Mouse (Mus musculus) gastrocnemius, adult 18-20 months (tissue): Measurements from ENCODE around the gene U90926. TPM values are rescaled to one million over a fixed set of nuclear protein-coding genes. Genes with fewer than 3 reads are reported as not detected.

Source experiments
- DNase-seq: peaks from one replicate; pipeline ENCODE4 v3.0.0; 2021; ENCODE audit warnings: low spot score
- long read RNA-seq, 2 experiments: library from polyadenylated mRNA; stranded (forward); transcript quantifications; one replicate each; pipeline ENCODE4 v2.0.0; 2021
- total RNA-seq, 2 experiments: library from RNA; stranded (reverse); gene quantifications; 2 replicates each; pipeline ENCODE4 v1.2.3; 2021

Gene U90926
- not detected for total RNA-seq
- long read RNA-seq, experiment 1: 0 reads
- long read RNA-seq, experiment 2: 0 reads

DNA sequence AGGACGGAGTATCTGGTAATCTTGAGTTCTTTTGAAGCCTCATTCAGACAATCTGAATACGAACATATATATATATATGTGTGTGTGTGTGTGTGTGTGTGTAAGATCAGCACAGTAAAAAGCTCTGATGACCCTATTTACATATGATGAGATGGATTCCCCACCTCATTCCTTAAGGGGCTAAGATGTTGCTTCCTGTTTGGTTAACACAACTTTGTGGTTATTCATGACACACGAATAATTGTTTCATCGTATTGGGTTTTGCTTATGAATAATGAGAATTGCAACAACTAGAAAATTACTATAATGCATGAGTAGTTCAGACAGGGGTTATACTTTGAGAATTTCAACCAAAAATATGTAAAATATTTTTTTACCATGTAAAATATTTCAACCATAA is at the start of gene U90926:
Gene U90926 (minus strand): TSS at position 101 of the 400 bp plus-strand sequence.
- no peak for DNase-seq

DNA sequence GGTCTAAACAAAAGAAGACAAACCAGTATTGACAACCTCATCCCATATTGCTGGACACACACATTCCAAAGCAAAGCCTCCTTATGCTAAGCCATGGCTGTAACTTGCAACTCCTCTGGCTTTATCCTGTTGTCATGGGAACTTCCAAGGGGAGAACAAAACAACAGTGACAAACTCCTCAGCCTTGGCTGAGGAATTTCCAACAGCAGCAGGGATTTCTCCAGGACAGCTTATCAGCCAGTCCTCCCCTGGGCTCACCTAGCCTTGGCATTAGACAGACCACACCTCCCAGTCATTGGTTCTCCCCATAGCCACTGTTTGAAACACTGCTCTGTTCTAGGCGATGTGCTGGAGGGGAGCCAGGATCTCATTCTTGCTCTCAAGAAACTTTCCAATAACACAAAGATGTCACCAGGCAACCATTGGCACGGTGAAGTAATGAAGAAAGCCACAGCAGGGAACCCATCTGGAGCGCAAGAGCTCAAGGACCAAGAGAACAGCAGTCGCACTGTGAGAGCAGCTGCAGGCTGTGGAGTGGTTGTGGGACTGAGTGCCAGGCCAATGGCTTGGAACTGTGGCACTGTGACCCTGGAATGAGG is 48.7 kb upstream of the U90926 start:
- peak; percentile 30 for DNase-seq

DNA sequence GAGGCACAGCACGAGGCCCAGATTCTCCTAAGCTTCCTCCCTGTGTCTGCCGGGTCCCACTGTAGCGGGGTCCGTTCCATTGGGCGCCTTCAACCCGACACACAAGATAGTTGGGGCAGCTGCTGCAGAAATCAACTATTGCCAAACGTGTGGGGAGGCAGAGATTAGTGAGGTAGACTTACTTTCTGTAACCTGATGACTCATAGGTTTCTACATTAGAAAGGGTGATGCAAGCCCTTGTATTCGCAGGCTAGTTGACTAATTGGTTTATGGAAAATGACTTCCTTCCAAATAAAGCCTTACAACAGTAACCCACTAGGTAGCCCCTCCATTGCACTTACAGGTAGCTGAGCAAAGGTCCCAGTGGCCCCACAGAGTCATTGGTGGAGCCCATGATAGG is 47.4 kb upstream of the U90926 start:
- DNase-seq: no peak

DNA sequence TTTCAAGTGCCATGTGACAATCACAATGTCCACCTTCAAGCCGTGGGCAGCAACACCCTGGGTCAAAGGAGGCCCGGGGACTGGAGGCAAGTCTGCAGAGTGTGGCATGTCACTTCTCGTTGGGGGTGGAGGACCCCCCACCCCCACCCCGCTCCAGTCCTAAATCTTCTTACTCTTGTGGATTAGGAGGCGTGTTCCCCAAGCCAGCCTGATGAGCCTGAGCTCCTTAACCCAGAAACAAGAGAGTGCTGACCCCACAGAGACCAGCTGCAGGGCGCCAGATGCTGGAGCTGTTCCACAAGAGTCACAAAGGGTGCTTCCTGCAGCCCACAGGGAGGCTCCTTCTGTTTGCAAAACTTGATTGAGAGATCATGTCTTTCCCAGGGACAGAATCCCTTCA is 41.0 kb upstream of the U90926 start, which contains the start of gene Ppef2:
Gene Ppef2 (minus strand): TSS at position 61 of the 400 bp plus-strand sequence.
- no peak for DNase-seq

DNA sequence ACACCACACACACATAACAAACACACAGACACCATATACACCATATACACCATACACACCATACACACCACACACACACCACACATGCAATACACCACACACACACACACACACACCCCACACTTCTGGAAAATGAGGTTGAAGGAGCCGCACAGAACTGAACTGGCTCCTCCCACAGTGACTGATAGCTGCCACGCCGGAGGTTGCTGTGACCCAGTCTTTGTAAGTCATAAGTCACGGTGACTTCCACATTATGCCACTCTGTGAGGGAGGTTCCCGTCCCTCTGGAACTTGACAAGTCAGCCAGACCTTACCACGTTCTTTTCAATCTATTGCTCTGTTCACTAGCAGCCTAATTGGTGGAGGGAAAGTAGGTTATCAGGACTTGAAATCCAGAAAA is 39.3 kb upstream of the U90926 start:
- no peak for DNase-seq

DNA sequence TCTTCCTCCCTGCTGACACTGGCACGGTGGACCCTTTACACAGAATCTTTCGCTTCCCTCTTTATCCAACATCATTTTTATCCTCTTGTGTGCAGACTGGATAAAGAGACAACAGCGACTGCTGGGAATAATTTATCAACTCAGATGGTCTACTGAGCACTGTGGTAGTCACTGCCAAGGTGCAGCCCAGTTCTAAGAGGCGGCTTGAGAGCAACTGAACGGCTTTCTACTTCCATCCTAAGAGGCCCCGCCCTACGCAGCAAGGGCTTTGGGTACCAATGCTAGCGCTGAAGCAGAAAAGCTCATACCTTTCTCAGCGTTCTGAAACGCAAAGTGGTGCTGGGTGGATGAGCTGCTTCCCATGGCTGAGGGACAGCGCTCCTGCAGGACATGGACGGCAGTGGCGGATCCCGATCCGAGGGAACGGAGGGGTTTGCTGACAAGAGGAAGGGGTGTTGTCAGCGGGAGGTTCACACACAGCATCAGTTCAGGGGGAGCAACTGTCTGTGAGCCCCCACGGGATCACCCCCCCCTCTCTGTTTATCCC is 37.7 kb upstream of the U90926 start:
- no peak for DNase-seq

DNA sequence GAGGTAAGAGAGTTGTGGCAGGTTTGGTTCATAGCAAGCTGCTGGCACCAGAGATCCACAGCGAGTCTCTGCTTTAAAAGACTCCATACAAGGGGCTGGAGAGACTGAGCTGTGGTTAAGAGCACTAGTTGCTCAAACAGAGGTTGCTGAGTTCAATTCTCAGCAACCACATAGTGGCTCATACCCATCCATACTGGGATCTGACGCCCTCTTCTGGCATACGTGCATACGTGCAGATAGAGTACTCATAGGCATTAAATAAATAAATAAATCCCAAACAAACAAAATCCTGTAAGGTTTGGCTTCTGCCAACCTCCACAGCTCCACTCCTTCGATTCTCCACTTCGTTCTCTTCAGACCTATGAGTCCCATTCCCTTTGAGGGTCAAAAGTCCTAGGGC is 36.8 kb upstream of the U90926 start:
- no peak for DNase-seq

DNA sequence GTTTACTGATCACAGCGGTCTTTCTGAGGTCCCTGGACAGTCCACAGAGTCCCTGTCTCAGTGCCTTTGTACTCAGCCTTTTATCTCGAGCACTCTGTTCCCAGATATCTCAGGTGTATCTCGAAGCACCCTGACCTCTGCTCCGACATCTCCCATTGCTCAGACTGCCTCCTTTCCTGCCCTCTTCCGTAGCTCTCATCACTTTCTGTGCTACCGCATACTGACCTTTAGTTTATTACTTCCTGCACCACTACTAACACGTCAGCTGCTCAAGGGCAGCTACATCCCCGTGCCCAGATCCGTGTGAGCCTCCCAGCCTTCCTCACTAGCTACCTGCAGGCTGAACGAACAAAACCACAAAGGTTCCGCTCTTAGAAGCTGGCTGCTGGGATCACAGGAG is 33.4 kb upstream of the U90926 start:
- DNase-seq: no peak

DNA sequence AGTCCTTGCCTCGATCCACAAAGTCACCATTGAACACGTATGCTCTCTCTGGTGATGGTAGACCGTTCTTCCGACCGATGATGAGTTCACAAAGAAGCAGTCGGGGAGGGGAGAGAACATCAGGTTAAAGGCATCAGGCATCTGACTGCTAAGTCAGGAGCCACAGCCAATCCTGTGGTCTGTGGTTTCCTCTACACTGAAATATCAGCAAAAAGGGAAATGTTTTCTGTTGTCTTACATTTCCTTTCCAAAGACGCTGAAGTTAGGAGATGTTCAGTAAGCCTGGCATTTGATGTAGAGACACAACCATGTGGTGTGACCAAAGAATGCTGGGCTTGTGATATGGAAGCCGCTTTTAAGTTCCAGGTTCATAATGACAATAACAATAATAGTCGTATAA is 30.3 kb upstream of the U90926 start:
- no peak for DNase-seq

DNA sequence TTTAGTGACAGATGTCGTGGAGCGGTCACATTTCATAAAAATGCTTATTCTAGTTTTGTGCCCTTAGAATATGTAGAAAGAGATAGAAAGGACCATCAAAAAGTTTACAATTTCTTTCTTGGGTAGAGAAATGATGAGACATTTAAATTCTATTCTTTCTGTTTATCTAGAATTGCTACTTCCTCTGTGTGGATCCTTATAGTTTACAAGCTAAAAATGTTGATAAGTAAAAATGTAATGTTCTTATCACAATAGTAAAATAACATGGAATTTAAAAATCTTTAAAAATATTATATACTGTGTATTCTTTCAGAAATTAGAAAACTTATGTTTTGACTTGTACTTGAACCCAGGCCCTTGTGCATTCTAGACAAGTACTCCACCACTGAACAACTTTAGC is 29.7 kb upstream of the U90926 start:
- no peak for DNase-seq

DNA sequence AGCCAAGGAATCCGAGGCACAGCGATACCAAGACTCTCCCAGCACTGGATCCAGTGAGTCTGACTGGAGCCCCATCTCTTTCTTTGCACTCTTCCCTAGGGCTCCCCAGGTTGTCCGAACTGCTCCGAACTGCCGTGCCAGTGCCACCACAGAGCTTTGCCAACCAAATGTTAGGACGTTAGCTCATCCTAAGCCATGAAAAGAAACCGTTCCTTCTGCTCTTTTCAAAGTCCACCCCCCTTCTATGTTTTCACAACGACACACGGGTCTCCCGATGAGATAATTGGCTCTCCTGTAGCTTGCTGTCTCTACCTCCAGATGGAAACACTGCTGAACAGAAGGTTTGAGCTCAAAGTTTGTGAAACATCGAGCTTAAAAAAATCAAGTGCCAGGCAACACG is 25.6 kb upstream of the U90926 start:
- DNase-seq: no peak

DNA sequence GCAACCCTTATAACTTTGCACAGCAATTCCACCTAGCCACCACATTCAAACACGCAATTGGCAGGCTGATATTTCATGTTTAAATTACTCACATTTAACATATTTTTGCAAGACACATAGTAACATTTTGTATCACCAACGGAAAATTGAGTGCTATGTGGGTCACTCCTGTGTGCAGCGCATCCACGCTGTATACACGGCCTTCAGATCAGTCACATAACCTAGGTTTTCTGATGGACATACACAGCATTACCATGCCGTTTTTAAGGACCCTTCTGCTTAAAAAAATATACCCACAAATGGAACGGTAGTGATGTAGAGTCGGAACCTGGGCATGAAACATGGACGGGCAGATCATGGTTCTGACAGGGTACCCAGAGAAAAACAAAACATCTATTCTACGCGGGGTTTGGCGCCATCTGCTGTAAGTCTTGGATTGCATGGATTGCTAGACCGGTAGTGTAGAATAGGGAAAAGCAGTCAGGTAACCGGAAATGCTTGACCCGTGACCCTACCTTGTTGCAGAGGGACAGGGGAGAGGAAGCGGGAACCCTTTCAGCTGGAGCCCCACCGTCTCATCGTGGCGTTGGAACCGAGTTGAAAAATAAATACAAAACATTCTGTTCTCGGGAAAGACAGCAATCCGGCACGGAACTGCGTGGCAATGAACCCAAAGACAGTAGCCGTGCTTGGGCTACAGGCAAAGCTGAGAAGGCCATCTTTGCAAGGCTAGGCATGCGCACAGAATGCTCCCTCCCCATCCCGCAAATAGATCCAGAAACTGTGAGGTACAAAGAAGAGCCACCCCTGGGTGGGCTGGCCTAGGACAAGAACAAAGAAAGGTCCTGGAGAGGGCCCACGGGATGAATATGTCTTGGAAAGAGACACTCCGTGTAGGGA is 24.4 kb upstream of the U90926 start:
- DNase-seq: peak; percentile 63

DNA sequence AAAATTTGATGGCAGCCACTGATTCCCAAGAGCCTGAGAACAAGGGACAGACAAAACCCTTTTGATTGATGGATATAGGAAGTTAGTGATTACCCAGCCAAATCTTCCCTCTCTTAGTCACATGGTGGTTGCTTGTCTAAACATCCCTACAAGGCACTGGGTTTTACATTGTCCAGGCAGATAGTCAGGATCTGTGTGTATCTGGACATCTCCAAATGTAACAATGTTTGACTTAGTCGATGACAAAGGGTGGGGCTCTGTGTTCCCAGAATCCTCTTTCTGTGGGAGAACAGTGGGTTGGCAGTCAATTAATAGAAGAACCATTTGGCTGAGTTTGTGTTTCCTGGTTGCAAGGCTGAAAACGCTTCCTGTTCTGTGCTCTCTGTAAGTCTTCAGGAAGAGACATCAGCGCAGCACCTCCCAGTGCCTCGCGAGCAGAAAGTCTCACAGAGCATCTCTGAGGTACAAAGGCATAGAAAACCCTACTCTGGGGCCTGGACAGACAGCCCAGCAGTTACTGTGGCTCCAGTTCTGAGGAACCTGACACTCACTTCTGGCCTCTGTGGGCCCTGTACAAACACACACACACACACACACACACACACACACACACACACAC is 19.8 kb upstream of the U90926 start:
- DNase-seq: no peak

DNA sequence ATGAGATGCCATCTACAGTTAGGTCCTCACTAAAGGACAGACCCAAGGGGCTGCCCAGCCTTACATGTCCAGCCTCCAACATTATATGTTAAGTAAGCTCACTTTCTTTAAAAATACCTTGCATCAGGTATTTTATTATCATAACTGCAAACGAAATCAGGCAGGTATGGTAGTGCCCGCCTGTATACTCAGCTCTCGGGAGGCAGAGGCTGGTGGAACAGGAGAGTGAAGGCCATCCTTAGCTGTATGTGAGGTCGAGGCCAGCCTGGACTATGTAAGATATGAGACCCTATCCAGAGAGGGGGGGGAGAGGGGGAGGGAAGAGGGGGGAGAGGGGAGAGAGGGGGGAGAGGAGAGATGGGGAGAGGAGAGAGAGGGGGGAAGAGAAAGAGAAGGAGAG is 18.2 kb upstream of the U90926 start:
- DNase-seq: no peak

DNA sequence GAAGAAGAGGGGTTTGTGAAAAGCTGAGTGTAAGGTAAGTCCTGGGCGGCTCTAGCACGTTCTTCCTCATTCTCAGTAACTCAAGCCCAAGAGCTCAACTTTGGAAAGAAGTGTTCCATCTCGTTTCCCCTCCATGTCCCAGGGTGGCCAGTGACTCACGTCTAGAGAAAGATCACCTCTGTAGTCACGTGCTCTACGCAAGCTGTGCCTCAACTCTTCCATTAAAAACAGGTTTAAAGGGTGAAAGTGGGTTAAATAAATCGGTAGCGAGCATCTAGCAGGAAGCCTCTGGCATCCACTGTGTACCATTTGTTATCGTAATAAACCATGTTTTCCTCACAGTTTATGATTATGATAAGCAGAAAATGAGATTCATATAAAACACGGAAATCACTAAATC is 16.6 kb upstream of the U90926 start:
- no peak for DNase-seq

DNA sequence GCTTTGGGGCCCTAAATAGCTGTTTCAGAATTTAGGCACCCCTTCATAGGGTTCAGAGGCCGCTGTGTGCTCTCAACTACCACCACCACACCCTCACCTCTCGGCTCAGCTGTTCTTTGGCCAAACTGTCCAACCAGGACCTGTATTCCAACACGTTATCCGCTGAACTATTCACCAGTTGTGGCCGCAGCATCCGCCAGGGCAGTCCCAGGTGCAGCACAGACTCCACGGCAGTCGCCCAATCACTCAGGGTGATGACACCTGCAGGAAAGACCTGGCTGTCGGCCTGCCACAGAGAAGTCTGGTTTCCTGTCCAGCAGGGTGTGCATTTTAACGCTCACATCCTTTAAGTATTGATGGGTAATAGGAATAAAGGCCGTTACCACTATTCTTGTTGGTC is 15.1 kb upstream of the U90926 start:
- DNase-seq: no peak

DNA sequence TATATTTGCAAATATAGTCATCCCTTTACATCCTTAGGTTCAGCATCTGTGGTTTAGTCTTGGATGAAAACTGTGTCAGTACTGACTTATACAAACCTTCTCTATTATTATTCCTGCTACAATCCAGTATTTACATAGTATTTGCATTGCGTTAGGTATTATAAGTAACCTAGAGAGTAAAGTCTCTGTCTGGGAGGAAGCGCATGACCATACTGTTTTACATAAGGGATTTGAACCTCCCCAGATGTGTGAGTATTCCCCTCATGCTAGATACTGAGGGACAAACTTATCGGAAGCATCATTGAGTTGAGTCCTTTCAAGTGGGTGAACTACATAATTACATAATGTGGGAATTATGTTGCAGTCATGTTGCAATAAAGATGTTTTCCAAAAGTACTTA is 14.3 kb upstream of the U90926 start:
- DNase-seq: no peak

DNA sequence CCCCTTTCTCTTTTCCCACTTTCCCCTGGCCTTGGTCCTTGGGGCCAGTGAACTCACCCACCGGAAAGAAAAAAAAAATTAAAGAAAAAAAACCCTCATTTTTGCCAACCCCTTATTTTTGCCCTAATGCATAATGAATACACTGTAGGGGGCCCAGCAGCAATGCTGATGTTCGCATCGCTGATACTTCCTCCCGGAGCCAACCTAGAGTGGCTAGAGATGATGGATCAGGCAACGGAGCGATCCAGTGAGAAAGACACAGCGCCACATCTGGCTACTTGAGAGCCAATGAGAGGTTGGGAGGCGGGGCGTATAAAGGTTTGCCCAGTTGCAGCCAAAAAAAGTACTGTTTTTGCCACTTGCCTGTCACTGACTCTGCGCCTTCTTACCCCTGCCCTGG is 13.6 kb upstream of the U90926 start:
- DNase-seq: no peak

DNA sequence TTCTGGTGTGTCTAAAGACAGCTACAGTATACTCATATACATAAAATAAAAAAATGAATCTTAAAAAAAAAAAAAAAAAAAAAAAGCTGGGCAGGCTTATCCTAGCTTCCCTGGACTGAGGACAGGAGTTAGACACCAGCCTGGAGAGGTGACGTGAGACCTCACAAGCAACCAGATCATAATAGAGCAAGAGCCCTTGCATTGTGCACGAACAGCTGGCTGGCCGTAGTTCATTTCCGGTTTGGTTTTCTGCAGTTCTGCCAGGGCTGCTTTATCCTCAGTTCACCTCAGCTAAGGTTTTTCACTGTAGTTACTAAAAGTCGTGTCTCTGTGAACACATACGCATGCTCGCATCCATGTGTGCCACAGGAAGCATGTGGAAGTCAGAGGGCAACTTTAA is 12.6 kb upstream of the U90926 start:
- DNase-seq: no peak

DNA sequence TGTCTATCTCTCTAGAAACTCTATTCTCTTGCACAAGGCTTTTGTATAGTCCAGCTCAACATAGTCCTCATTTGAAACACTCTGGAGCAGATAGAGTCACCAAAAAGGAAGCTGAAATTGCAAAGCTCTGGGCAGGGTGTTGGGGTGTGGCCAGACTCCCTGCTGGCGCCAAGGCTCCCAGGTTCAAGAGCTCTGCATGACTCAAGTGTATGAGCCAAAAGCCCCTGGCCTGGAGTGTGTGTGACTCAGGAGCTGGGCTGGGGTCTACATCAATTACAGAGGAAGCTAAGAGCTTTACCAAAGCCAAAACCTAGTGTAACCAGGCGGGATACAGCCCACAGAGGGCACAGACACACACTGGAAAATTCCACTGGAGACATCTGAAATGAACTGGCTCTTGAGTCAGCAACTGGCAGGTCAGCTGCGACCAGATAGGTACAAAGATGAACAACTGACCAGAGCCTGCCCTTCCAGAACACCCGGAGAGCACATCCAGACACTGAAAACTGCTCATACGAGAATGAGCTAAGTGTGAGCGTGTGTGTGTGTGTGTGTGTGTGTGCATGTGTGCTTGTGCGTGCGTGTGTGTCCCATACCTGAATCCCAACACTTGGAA is 5.2 kb upstream of the U90926 start:
- no peak for DNase-seq

DNA sequence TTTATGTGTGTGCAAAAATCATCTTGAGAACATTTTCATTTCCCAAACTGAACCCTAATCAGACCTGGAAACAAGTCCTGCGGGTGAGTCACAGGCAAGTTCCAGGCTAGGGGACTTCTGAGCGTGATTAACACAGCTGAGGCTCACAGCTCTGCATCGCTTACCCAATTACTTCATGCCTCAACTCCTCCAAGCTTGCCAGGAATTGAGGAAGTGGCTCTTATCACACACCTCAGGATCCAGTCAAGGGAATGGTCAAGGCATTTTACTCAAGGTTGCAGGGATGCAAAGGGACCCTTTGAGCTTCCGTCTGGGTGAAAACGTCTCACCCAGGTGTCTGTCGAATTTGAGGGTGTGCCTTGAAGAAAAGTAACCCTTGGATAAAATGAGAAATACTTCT is 4.6 kb upstream of the U90926 start:
- no peak for DNase-seq
